Mouse (Mus musculus) C2C12 (cell line): ENCODE measurements around the gene Tacr3. TPM values are rescaled to one million over a fixed set of nuclear protein-coding genes. Genes with fewer than 3 reads are reported as not detected.

Source experiments
- H3K27me3 ChIP-seq: one replicate; pipeline ENCODE4 v1.6.1; 2011; ENCODE audit not compliant: control insufficient read depth, insufficient read depth, insufficient read length
- H3K36me3 ChIP-seq: one replicate; pipeline ENCODE4 v1.6.1; 2011; ENCODE audit not compliant: control insufficient read depth, insufficient read depth
- H3K4me3 ChIP-seq: one replicate; pipeline ENCODE4 v1.5.1; 2011; ENCODE audit warnings: mild to moderate bottlenecking, control low read depth; ENCODE audit not compliant: poor library complexity, insufficient read depth, severe bottlenecking
- H3K79me2 ChIP-seq: one replicate; pipeline ENCODE4 v1.6.1; 2011; ENCODE audit not compliant: control insufficient read depth, insufficient read depth
- H3K79me3 ChIP-seq: one replicate; pipeline ENCODE4 v1.6.1; 2011; ENCODE audit warnings: low read depth, control low read depth
- H3ac ChIP-seq: one replicate; pipeline ENCODE3; 2011; ENCODE audit warnings: low read depth; ENCODE audit not compliant: control insufficient read depth, insufficient read length
- CEBPB ChIP-seq: IDR thresholded peaks from one replicate; pipeline ENCODE4 v1.6.1; 2011; ENCODE audit warnings: low read depth, mild to moderate bottlenecking, control low read depth, moderate library complexity
- CTCF ChIP-seq: IDR thresholded peaks from one replicate; pipeline ENCODE4 v1.5.1; 2011; ENCODE audit not compliant: control insufficient read depth, insufficient read depth, insufficient read length
- FOSL1 ChIP-seq: IDR thresholded peaks from one replicate; pipeline ENCODE4 v1.8.0; 2011; ENCODE audit warnings: mild to moderate bottlenecking, low read length; ENCODE audit not compliant: poor library complexity, insufficient read depth, severe bottlenecking
- MAX ChIP-seq: IDR thresholded peaks from one replicate; pipeline ENCODE4 v1.6.1; 2011; ENCODE audit warnings: mild to moderate bottlenecking, control low read depth
- MYOD1 ChIP-seq: IDR thresholded peaks from one replicate; pipeline ENCODE4 v1.6.1; 2011; ENCODE audit warnings: low read depth; ENCODE audit not compliant: control insufficient read depth, insufficient read length
- MYOG ChIP-seq: IDR thresholded peaks from one replicate; pipeline ENCODE4 v1.6.1; 2011; ENCODE audit not compliant: control insufficient read depth, insufficient read length; ENCODE audit errors: extremely low read depth
- USF1 ChIP-seq: IDR thresholded peaks from one replicate; pipeline ENCODE4 v1.6.1; 2011; ENCODE audit warnings: low read depth, mild to moderate bottlenecking, control low read depth, moderate library complexity
- long read RNA-seq, 2 experiments: library from polyadenylated mRNA; unstranded; transcript quantifications; one replicate each; pipeline ENCODE4 v2.0.0; 2019 to 2020
- polyA plus RNA-seq: library from polyadenylated mRNA; unstranded; fragments of >200 nt; fragmentation: generic; extraction: Trizol; gene quantifications from one replicate; pipeline ENCODE4 v1.2.1, GENCODE M21; 2012; ENCODE audit warnings: missing spikeins

The Tacr3 gene
- not detected for polyA plus RNA-seq
- long read RNA-seq, experiment 1: 0 reads
- long read RNA-seq, experiment 2: 0 reads

DNA sequence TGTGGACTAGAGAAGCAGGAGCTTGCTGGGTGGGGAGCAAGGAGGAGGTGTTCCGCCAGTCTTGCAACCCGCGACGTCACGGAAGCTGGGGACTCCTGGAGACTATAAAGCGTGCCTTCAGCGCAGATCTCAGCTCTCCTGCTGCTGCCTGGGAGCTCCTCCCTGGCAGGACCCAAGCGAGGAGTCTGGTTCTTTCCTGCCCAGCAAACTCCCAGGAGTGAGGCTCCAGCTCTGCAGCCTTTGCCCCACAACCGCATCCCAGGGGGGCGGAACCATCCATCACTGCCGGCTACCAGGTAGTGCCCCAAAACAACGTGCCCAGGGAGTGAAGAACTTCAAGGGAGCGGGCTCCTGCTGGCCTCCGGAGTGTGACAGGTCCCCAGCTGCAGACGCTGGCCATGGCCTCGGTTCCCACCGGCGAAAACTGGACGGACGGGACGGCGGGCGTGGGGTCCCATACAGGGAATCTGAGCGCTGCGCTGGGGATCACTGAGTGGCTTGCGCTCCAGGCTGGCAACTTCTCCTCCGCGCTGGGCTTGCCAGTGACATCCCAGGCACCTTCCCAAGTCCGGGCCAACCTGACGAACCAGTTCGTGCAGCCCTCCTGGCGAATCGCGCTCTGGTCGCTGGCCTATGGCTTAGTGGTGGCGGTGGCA lies at the start of gene Tacr3:
TSS of gene Tacr3 (plus strand) at position 133 of the 656 bp plus-strand sequence.
- H3K79me2 ChIP-seq: no peaks in the 10 kb centered on the region
- no peaks in the 10 kb centered on the region for H3K36me3 ChIP-seq
- no peak within 1 kb of the TSS for H3K4me3 ChIP-seq
- TF ChIP-seq MYOG: no peak
- TF ChIP-seq MAX: no peak
- no peak for TF ChIP-seq FOSL1
- TF ChIP-seq CTCF: no peak
- no peak within 1 kb of the TSS for H3ac ChIP-seq
- H3K27me3 ChIP-seq: no peaks in the 10 kb centered on the region
- H3K79me3 ChIP-seq: no peaks in the 10 kb centered on the region

- Histone ChIP-seq H3K27me3 (no peaks in the 10 kb centered on the region), H3K4me3 (no peak overlapping the region), H3ac (no peak overlapping the region), H3K36me3 (no peaks in the 10 kb centered on the region), H3K79me2 (no peaks in the 10 kb centered on the region), H3K79me3 (no peaks in the 10 kb centered on the region)
- TF ChIP-seq USF1 (no peak), MAX (no peak), CEBPB (no peak)
These were observed 324 bp upstream of the Tacr3 start for GRCm38 (mm10) chr3:134828492-134828874.

- H3K36me3 ChIP-seq: no peaks in the 10 kb centered on the region
- no peak overlapping the region for H3K4me3 ChIP-seq
- no peaks in the 10 kb centered on the region for H3K79me3 ChIP-seq
- no peaks in the 10 kb centered on the region for H3K27me3 ChIP-seq
- TF ChIP-seq MAX (no peak), MYOD1 (no peak), CEBPB (no peak), USF1 (no peak), MYOG (no peak), FOSL1 (no peak)
- no peaks in the 10 kb centered on the region for H3K79me2 ChIP-seq
- no peak overlapping the region for H3ac ChIP-seq
These were observed 719 bp downstream of the Tacr3 start for GRCm38 (mm10) chr3:134829531-134829921.

DNA sequence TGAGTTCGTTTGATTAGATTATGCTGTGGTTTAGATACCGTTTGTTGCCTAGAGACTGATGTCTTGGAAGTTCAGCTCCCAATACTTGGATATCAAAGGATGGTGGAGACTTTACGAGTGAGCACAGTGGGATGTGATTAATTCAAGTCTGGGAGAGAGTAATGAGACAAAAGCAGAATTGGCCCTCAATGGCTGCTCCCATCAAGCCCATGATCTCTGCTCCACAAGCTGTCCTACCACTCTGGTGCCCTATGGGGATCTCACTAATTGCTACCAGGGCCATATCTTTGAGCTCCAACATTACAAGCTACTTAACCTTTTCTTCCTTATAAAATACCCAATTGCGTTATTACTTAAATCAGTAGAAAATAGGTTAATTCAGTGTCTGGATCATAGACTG lies 22.5 kb downstream of the Tacr3 start:
- no peak overlapping the region for H3ac ChIP-seq
- no peaks in the 10 kb centered on the region for H3K79me3 ChIP-seq
- H3K27me3 ChIP-seq: no peaks in the 10 kb centered on the region
- TF ChIP-seq USF1 (no peak), MYOD1 (no peak), MAX (no peak), MYOG (no peak), FOSL1 (no peak), CEBPB (no peak), CTCF (no peak)
- H3K79me2 ChIP-seq: no peaks in the 10 kb centered on the region
- no peak overlapping the region for H3K4me3 ChIP-seq
- no peaks in the 10 kb centered on the region for H3K36me3 ChIP-seq

DNA sequence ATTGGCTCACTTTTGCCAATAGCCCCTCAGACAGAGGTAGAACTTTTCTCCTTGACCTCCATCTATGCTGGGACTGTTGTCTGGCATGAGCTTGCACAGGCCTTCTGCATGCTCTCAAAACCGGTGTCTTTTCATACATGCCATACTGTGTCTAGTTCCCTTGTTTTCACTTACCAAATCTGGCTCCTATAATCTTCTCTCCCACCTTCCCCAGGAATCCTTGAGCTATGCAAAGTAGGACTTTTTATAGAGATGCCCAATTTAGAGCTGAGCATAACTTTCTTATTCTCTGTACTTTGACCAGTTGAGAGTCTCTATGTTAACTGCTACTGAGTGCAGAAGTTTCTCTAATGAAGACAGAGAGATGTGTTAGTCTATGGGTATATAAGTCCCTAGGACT lies 48.9 kb downstream of the Tacr3 start:
- H3K36me3 ChIP-seq: no peaks in the 10 kb centered on the region
- H3K27me3 ChIP-seq: no peaks in the 10 kb centered on the region
- no peak overlapping the region for H3K4me3 ChIP-seq

GRCm38 (mm10) chr3:134895831-134896230 lies 67.0 kb downstream of the Tacr3 start:
- Histone ChIP-seq H3ac (no peak overlapping the region), H3K79me3 (no peaks in the 10 kb centered on the region), H3K27me3 (no peaks in the 10 kb centered on the region), H3K79me2 (no peaks in the 10 kb centered on the region), H3K36me3 (no peaks in the 10 kb centered on the region), H3K4me3 (no peak overlapping the region)
- TF ChIP-seq CEBPB (no peak), MAX (no peak), FOSL1 (no peak), MYOD1 (no peak), MYOG (no peak), USF1 (no peak)

More for the DNA sequence above, 48.9 kb downstream of the Tacr3 start:
- TF ChIP-seq CTCF (no peak), CEBPB (no peak), USF1 (no peak), MYOD1 (no peak), FOSL1 (no peak), MYOG (no peak), MAX (no peak)
- Histone ChIP-seq H3ac (no peak overlapping the region), H3K79me3 (no peaks in the 10 kb centered on the region), H3K79me2 (no peaks in the 10 kb centered on the region)
